Mouse (Mus musculus) monocyte, adult 2 months (primary cell): Measurements from ENCODE around the gene Zbtb37.

ENCODE experiments used
- DNase-seq, 2 experiments: peaks; one replicate each; pipeline ENCODE4 v3.0.0; 2022; ENCODE audit warnings: low spot score in 2 of 2, low read depth in 1 of 2

Gene Zbtb37

GRCm38 (mm10) chr1:161034435-161035280 lies at the start of gene Zbtb37:
TSS of gene Zbtb37 (minus strand) at chr1:161034849.
- DNase-seq: peak; percentile 94 to 96

- no peak for DNase-seq
These were observed 42.6 kb upstream of the Zbtb37 start for GRCm38 (mm10) chr1:161077243-161077642.

GRCm38 (mm10) chr1:161076238-161076637 lies 41.6 kb upstream of the Zbtb37 start:
- no peak for DNase-seq

DNA sequence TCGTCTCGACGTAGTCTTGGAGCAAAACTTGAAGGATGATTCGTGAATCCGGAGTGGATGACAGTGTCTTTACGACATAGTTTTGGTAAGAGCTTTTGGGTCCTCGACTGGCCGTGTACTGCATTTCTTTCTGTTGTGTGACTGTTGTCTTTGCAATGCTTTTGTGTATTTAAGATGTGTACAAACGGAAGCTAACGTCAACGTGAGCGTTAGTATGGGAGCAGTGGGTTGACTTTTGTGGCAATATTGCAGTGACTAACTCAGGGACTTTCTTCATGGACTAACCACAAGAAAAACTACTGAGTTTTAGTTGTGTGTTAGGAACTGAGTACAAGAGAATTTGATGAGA lies 36.6 kb upstream of the Zbtb37 start:
- DNase-seq: no peak

- DNase-seq: peak; percentile 90 to 93
These were observed 36.0 kb upstream of the Zbtb37 start, which contains the start of the genes Dars2 and Cenpl for GRCm38 (mm10) chr1:161070352-161071271. TSS of gene Dars2 (minus strand) at chr1:161070658. TSS of gene Cenpl (plus strand) at chr1:161070713.

DNA sequence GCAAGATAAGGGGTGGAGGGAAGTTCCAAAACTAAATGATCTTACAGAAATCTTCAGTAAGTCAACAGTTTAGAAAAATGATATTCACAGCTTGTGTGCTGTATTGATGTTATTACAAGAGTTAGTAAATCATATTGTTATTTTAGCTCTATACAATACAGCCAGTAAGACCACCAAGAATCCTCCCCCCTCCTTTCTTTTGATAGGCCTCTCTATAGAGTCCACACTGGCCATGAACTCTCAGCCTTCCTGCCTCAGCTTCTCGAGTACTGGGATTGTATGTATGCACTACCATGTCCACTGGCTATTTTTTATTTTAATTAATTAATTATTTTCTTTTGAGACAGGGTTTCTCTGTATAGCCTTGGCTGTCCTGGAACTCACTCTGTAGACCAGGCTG lies 28.7 kb upstream of the Zbtb37 start:
- DNase-seq: no peak

GRCm38 (mm10) chr1:161057164-161057563 lies 22.5 kb upstream of the Zbtb37 start:
- no peak for DNase-seq

- no peak for DNase-seq
These were observed 12.3 kb upstream of the Zbtb37 start for GRCm38 (mm10) chr1:161046972-161047371.

DNA sequence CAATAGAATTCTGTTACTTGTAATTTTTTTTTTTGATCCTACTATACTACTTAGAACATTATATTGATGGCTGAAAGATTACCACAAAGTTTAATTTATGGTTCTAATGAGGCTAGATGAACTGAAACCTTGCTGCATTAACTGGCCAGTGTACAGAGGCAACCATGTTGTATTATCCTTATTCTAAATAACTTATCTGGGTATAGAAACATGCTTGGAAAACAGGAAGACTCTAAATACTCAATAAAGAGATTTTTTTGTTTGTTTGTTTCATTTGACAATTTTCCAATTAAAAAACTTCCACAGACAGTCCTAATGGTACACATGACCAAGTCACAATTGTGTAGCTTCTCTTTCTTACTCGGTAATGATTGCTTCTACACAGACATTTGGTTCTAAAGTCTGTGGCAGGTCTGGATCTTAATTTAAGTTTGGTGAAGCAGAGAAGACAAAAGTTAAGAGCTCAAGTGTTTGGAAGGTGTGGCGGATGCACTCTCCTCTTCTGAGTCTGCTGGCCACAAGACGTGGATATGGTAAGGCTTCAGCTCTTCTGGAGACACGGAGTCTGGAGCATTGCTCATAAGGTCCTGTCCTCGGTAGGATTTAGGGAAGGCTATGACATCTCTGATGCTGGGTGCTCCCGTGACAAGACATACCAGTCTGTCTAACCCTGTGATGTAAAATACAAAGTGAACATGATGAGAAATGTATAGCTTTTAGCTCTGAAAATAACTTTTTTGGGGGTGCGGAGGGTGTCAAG lies 6.8 kb upstream of the Zbtb37 start:
- no peak for DNase-seq

- DNase-seq: no peak
These were observed 6.2 kb upstream of the Zbtb37 start for GRCm38 (mm10) chr1:161040855-161041254.

GRCm38 (mm10) chr1:161040426-161040770 lies 5.7 kb upstream of the Zbtb37 start:
- DNase-seq: no peak

DNA sequence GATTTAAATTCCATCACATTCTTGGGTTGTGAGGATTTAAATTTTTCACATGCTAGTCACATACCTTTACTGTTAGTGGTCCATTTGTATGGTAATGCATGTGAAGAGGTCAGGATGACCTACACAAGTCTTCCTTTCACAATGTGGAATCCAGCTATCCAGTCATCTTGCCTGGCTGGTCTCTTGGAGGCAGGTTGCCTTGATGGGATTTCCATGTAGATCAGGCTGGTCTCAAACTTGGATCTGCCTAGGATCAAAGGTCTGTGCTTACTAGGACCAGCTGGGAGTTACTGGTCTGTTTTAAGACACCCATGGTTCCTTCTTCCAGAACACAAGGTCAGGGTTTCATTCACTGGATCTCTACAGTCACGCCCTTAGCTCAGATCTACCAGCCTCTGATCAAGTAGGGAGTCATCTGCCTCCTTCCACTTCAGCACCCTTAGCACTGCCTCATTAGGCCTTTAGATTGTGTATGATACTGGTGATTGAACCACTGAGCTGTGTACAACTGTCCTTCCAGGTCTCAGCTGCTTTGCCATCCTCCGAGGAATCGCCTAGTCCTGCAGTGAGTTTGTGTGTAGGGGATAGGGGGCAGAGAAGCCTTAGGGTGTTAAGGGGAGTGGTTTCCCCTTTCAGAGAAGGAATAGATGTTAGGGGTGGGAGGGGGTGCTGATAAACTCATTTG lies 5.2 kb upstream of the Zbtb37 start:
- DNase-seq: no peak

GRCm38 (mm10) chr1:161038968-161039721 lies 4.5 kb upstream of the Zbtb37 start:
- no peak for DNase-seq

DNA sequence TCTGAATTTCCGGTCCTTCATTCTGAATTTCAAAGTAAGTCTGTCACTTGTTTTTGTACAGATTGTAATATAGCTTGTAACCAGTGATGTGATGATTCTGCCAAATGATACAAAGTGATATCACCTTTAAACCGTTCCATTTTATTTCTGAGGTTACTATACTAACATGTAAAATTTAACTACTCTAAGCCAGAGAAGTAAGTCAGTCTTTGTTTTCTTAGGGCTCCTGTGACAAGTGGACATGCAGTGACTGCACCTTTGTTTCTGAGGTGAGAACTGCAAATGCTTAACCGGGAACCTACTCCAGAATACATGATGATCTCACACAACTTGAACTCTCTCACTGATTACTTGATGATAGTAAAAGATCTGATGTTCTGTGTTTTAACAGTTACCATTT lies 3.4 kb upstream of the Zbtb37 start:
- no peak for DNase-seq

DNA sequence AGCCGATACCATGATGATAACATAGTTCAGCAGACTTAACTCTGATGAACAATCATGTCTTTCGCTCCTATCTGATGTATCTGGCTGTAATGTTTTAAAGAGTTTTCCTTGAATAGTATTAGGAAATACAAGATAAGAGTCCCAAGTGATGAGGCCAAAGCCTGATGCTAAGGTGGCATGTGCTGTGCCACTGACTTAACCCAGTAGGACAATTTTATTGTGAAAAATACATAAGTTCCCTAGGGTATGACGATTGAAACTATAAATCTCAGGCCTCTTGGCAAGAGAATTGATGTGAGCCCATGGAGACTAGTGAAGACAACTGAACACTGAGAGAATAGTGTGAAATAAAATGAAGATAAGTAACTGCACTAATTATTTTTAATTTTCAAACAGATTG lies 3.0 kb upstream of the Zbtb37 start:
- DNase-seq: no peak

DNA sequence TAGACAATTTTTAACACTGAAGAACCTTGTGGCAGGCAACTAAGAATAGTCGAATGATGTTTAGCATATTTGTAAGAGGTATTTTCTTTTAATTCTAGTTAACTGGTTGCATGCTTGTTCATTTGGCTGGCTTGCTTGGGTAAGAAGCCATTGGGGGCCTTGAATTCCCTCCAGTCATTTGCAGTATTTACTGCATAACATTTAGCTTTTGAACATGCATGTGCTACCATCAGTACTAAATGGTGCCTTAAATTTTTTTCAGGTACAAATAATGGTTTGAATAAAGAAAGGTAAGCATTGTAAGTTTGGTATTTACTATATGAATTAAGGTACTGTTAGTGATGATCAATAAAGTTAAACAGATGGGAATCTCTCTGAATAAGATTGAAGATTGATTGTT lies 2.4 kb upstream of the Zbtb37 start:
- DNase-seq: no peak

- no peak for DNase-seq
These were observed 1.8 kb upstream of the Zbtb37 start for GRCm38 (mm10) chr1:161036411-161036841.

GRCm38 (mm10) chr1:161035786-161036404 lies 1.2 kb upstream of the Zbtb37 start:
- DNase-seq: no peak

DNA sequence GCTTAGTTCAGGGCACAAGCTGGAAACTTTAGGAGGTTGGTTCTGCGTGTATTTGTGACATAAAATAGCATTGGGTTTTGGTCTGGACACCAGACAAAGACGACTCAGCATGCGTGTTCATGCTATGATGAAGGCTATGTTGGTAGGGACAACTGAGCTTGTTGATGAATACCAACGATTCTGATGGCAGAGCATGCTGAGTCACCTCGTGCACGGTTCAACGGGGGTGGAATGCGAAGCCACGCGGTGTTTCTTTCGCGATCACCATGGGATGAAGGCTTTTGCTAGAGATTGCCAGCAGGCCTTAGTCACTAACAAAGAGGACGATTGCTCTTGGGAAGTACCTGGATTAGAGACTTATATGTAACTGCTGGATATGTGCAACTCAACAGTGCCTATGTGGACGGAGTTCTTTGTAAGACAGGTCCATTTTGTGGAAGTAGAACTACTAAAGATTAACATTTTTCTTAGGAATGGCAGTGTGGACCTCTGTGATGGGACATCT lies 684 bp upstream of the Zbtb37 start:
- peak in 1 of 2 experiments; percentile 19 for DNase-seq
